Mouse (Mus musculus) kidney, postnatal 0 days (tissue): ENCODE results near the gene Rps2. TPM values are rescaled to one million over a fixed set of nuclear protein-coding genes. Genes with fewer than 3 reads are reported as not detected.
"Not testable (repeated sequence)": the region's sequence is repeated elsewhere in the genome, so short reads cannot be mapped to it uniquely, and the experiment has no call there.

ENCODE experiments used
- ATAC-seq: fragments of 200-750 bp; cut with Nextera tagmentation; replicated peaks from 2 replicates; pipeline ENCODE4 v1.8.0; 2017; ENCODE audit warnings: low read depth, moderate number of reproducible peaks, moderate TSS enrichment, moderate library complexity; ENCODE audit not compliant: low FRiP score
- DNase-seq: peaks from one replicate; pipeline ENCODE4 v3.0.0-alpha.2; 2016; ENCODE audit warnings: low spot score
- H3K27ac ChIP-seq: fragments of 300-500 bp; sonication (generic); 2 replicates; pipeline ENCODE4 v1.5.1; 2014; ENCODE audit warnings: mild to moderate bottlenecking
- H3K27me3 ChIP-seq: fragments of 300-500 bp; sonication (generic); 2 replicates; pipeline ENCODE4 v1.6.1; 2014; ENCODE audit warnings: low read length, mixed read lengths; ENCODE audit not compliant: insufficient read depth
- H3K36me3 ChIP-seq: fragments of 300-500 bp; sonication (generic); 2 replicates; pipeline ENCODE4 v1.6.1; 2014; ENCODE audit warnings: low read length, mixed read lengths; ENCODE audit not compliant: insufficient read depth
- H3K4me1 ChIP-seq: fragments of 300-500 bp; sonication (generic); replicated peaks from 2 replicates; pipeline ENCODE4 v1.6.1; 2014; ENCODE audit warnings: antibody characterized with exemption, low read length, mixed read lengths; ENCODE audit not compliant: insufficient read depth
- H3K4me2 ChIP-seq: fragments of 300-500 bp; sonication (generic); 2 replicates; pipeline ENCODE4 v1.6.1; 2014; ENCODE audit warnings: mild to moderate bottlenecking, low read length, moderate library complexity, mixed read lengths
- H3K4me3 ChIP-seq: fragments of 300-500 bp; sonication (generic); replicated peaks from 2 replicates; pipeline ENCODE4 v1.5.1; 2014; ENCODE audit warnings: low read depth, low read length
- H3K9ac ChIP-seq: fragments of 300-500 bp; sonication (generic); 2 replicates; pipeline ENCODE4 v1.6.1; 2014; ENCODE audit warnings: low read depth, low read length
- H3K9me3 ChIP-seq: fragments of 300-500 bp; sonication (generic); replicated peaks from 2 replicates; pipeline ENCODE4 v1.6.1; 2016; ENCODE audit warnings: low read length, inconsistent platforms, mixed read lengths
- CTCF ChIP-seq: IDR thresholded peaks from 2 replicates; pipeline ENCODE4 v1.5.1; 2016; ENCODE audit warnings: antibody characterized with exemption, low read depth, mild to moderate bottlenecking, moderate library complexity
- WGBS: fragments of 180-500 bp; shearing (Covaris S2); extraction: QIAGEN DNeasy Blood & Tissue Kit; methylation state at CpG from one replicate; pipeline ENCODE4 v1.1.7; 2014; 5-methylcytosine and 5-hydroxymethylcytosine counted together
- polyA plus RNA-seq: library from polyadenylated mRNA; unstranded; fragments of >200 nt; fragmentation: Nextera tagmentation; extraction: Ambion mirVana; gene quantifications from 2 replicates; pipeline ENCODE4 v1.2.1, GENCODE M21; 2015

Rps2 gene
- polyA plus RNA-seq, result 1,452 and 1,460 TPM in 2 replicates

- Histone ChIP-seq H3K4me3 (peak within 1 kb of the TSS; percentile 82; the same call in 1 of the 2 replicates), H3K4me2 (peak within 1 kb of the TSS; percentile 58), H3K27me3 (no peaks in the 10 kb centered on the region), H3K36me3 (peaks cover 21% of the 10 kb centered on the region; the same call in 1 of the 2 replicates), H3K27ac (no peak within 1 kb of the TSS), H3K9ac (peak within 1 kb of the TSS; percentile 94), H3K9me3 (no peaks in the 10 kb centered on the region), H3K4me1 (peaks cover 8% of the 10 kb centered on the region)
- DNase-seq, result no peak
- no peak for ATAC-seq
- WGBS, result 75% methylated on average over 4 of the region's 4 CpGs
- no peak for TF ChIP-seq CTCF
Observed at GRCm38 (mm10) chr17:24717943-24718342, at the start of gene Rps2, which contains the start of gene Rnf151. TSS of gene Rps2 (plus strand) at chr17:24718116. TSS of gene Rnf151 (minus strand) at chr17:24718063.

- not testable (repeated sequence) for ATAC-seq, H3K36me3 ChIP-seq, H3K27me3 ChIP-seq, DNase-seq, H3K9me3 ChIP-seq
- Histone ChIP-seq H3K27ac (peak overlapping the region; percentile 89), H3K4me1 (peaks cover 21% of the 10 kb centered on the region), H3K4me3 (peak overlapping the region; percentile 98), H3K9ac (peak overlapping the region; percentile 93; the same call in 1 of the 2 replicates), H3K4me2 (peak overlapping the region; percentile 74)
- 10% methylated on average over 15 of the region's 15 CpGs for WGBS
Observed at GRCm38 (mm10) chr17:24669214-24669544, 48.7 kb upstream of the Rps2 start.

- H3K9me3 ChIP-seq, result no peaks in the 10 kb centered on the region
- no peaks in the 10 kb centered on the region for H3K27me3 ChIP-seq
- under 1% methylated on average over 68 of the region's 80 CpGs for WGBS
- H3K9ac ChIP-seq, result peak within 1 kb of the TSS; percentile 93
- DNase-seq (peak; percentile 98), ATAC-seq (peak; percentile 97)
- peak within 1 kb of the TSS; percentile 98 for H3K4me3 ChIP-seq
- no peaks in the 10 kb centered on the region for H3K36me3 ChIP-seq
- H3K4me1 ChIP-seq, result peaks cover 21% of the 10 kb centered on the region
- TF ChIP-seq CTCF, result peak; percentile 41
- H3K27ac ChIP-seq, result peak within 1 kb of the TSS; percentile 89
- peak within 1 kb of the TSS; percentile 74 for H3K4me2 ChIP-seq
Observed at GRCm38 (mm10) chr17:24669545-24670245, 48.2 kb upstream of the Rps2 start, which contains the start of gene Zfp598. TSS of gene Zfp598 (plus strand) at chr17:24669687.

- H3K4me3 ChIP-seq, result peak overlapping the region; percentile 98
- 6% methylated on average over 8 of the region's 8 CpGs for WGBS
- peak overlapping the region; percentile 74 for H3K4me2 ChIP-seq
- no peaks in the 10 kb centered on the region for H3K9me3 ChIP-seq
- peaks cover 21% of the 10 kb centered on the region for H3K4me1 ChIP-seq
- peak overlapping the region; percentile 93 for H3K9ac ChIP-seq
- no peaks in the 10 kb centered on the region for H3K36me3 ChIP-seq
- no peak for DNase-seq
- H3K27me3 ChIP-seq, result no peaks in the 10 kb centered on the region
- ATAC-seq, result no peak
- H3K27ac ChIP-seq, result peak overlapping the region; percentile 89
- no peak for TF ChIP-seq CTCF
Observed at GRCm38 (mm10) chr17:24670246-24670844, 47.6 kb upstream of the Rps2 start.

- ATAC-seq, result no peak
- no peaks in the 10 kb centered on the region for H3K36me3 ChIP-seq
- peaks cover 21% of the 10 kb centered on the region for H3K4me1 ChIP-seq
- H3K4me3 ChIP-seq, result no peak overlapping the region
- no peak overlapping the region for H3K27ac ChIP-seq
- no peaks in the 10 kb centered on the region for H3K9me3 ChIP-seq
- H3K27me3 ChIP-seq, result no peaks in the 10 kb centered on the region
- TF ChIP-seq CTCF, result no peak
- no peak for DNase-seq
- 59% methylated on average over 5 of the region's 5 CpGs for WGBS
- H3K9ac ChIP-seq, result peak overlapping the region; percentile 6
- peak overlapping the region; percentile 30; the same call in 1 of the 2 replicates for H3K4me2 ChIP-seq
Observed at GRCm38 (mm10) chr17:24671346-24671745, 46.6 kb upstream of the Rps2 start.

GRCm38 (mm10) chr17:24672141-24672540, 45.8 kb upstream of the Rps2 start:
- no peaks in the 10 kb centered on the region for H3K9me3 ChIP-seq
- 14% methylated on average over 5 of the region's 5 CpGs for WGBS
- H3K36me3 ChIP-seq, result peaks cover 5% of the 10 kb centered on the region
- H3K27me3 ChIP-seq, result no peaks in the 10 kb centered on the region
- H3K27ac ChIP-seq, result no peak overlapping the region; the same call in 1 of the 2 replicates
- no peak for TF ChIP-seq CTCF
- H3K4me3 ChIP-seq, result no peak overlapping the region
- DNase-seq, result peak; percentile 71
- H3K4me1 ChIP-seq, result peaks cover 21% of the 10 kb centered on the region
- 0 out of 2 replicates have a peak, but pooled peaks have one; percentile 1 for ATAC-seq
- H3K4me2 ChIP-seq, result peak overlapping the region; percentile 30
- no peak overlapping the region for H3K9ac ChIP-seq
